Mouse (Mus musculus) embryonic facial prominence, embryonic 13.5 days (tissue): ENCODE data around the gene Ncor2. TPM values are rescaled to one million over a fixed set of nuclear protein-coding genes. Genes with fewer than 3 reads are reported as not detected.

Experiments used
- ATAC-seq: fragments of 200-750 bp; cut with Nextera tagmentation; 2 replicates; pipeline ENCODE4 v1.8.0; 2017; ENCODE audit warnings: low read depth; ENCODE audit not compliant: insufficient number of reproducible peaks, insufficient read depth, low FRiP score, low TSS enrichment
- H3K27ac ChIP-seq: fragments of 300-500 bp; sonication (generic); 2 replicates; pipeline ENCODE4 v1.5.1; 2015; ENCODE audit warnings: moderate library complexity, mild to moderate bottlenecking, inconsistent platforms
- H3K27me3 ChIP-seq: fragments of 300-500 bp; sonication (generic); 2 replicates; pipeline ENCODE4 v1.6.1; 2015; ENCODE audit warnings: mild to moderate bottlenecking, inconsistent platforms
- H3K36me3 ChIP-seq: fragments of 300-500 bp; sonication (generic); 2 replicates; pipeline ENCODE4 v1.6.1; 2015; ENCODE audit warnings: mild to moderate bottlenecking, inconsistent platforms
- H3K4me1 ChIP-seq: fragments of 300-500 bp; sonication (generic); 2 replicates; pipeline ENCODE4 v1.6.1; 2015; ENCODE audit warnings: inconsistent platforms
- H3K4me2 ChIP-seq: fragments of 300-500 bp; sonication (generic); 2 replicates; pipeline ENCODE4 v1.6.1; 2015; ENCODE audit warnings: moderate library complexity, mild to moderate bottlenecking, inconsistent platforms
- H3K4me3 ChIP-seq: fragments of 300-500 bp; sonication (generic); 2 replicates; pipeline ENCODE4 v1.5.1; 2015; ENCODE audit warnings: mild to moderate bottlenecking, inconsistent platforms
- H3K9ac ChIP-seq: fragments of 300-500 bp; sonication (generic); 2 replicates; pipeline ENCODE4 v1.6.1; 2015; ENCODE audit warnings: mild to moderate bottlenecking, inconsistent platforms
- H3K9me3 ChIP-seq: fragments of 300-500 bp; sonication (generic); 2 replicates; pipeline ENCODE4 v1.6.1; 2016; ENCODE audit warnings: inconsistent platforms
- WGBS: fragments of 180-500 bp; shearing (Covaris S2); methylation state at CpG from one replicate; pipeline ENCODE4 v1.1.7; 2015; ENCODE audit warnings: mixed read lengths; 5-methylcytosine and 5-hydroxymethylcytosine counted together
- polyA plus RNA-seq: library from polyadenylated mRNA; unstranded; fragments of >200 nt; fragmentation: Nextera tagmentation; extraction: Ambion mirVana; gene quantifications from 2 replicates; pipeline ENCODE4 v1.2.1, GENCODE M21; 2015

The Ncor2 gene
- polyA plus RNA-seq, 1 experiment from 2014 or later: 36.2 TPM

DNA sequence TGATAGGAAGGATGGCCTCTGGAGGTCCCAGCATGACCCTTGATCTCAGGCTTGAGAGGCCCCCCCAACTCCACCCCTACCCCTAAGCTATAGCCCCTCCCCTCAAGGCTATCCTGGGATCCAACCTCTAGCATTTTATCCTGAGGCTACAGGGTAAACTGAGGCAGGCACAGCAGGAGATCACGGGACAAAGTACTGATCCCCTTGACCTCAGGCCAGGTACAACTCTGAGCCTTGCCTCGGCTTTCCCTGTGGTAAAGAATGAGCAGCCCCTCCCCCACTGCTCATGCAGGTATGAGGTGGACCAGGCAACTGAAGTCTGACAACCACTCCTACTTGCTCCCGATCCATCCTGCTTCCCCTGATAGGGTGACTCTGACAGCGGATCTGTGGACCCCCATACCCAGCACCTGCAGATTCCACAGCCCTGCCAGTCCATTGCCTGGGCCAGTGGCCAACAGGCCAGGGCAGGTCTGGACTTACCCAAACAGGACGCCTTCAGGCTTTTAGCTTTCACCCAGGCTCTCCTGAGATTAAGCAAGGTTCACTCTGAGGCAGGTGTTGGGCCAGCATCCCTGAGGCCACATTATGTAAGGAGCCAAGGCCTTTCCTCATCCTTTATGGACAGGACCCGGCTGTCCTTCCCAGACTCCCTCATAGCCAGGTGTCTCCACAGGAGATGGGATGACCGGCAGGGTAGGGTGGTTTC, 11.2 kb upstream of the Ncor2 start:
- 75% methylated on average over 7 of the region's 7 CpGs for WGBS
- no peak for ATAC-seq

GRCm38 (mm10) chr5:125189625-125190024, 10.6 kb upstream of the Ncor2 start:
- H3K9me3 ChIP-seq: no peaks in the 10 kb centered on the region
- no peaks in the 10 kb centered on the region for H3K36me3 ChIP-seq
- H3K27me3 ChIP-seq: no peaks in the 10 kb centered on the region
- no peak for ATAC-seq
- H3K27ac ChIP-seq: no peak overlapping the region
- no peak overlapping the region for H3K9ac ChIP-seq
- no peak overlapping the region for H3K4me3 ChIP-seq
- peaks cover 33% of the 10 kb centered on the region for H3K4me1 ChIP-seq
- no peak overlapping the region for H3K4me2 ChIP-seq
- 49% methylated on average over 11 of the region's 11 CpGs for whole genome bisulfite sequencing

More for the DNA sequence above, 11.2 kb upstream of the Ncor2 start:
- Histone ChIP-seq H3K4me1 (peaks cover 26% of the 10 kb centered on the region), H3K4me2 (no peak overlapping the region), H3K27me3 (no peaks in the 10 kb centered on the region), H3K4me3 (no peak overlapping the region), H3K36me3 (no peaks in the 10 kb centered on the region), H3K27ac (no peak overlapping the region), H3K9ac (no peak overlapping the region), H3K9me3 (no peaks in the 10 kb centered on the region)

- no peaks in the 10 kb centered on the region for H3K36me3 ChIP-seq
- H3K4me3 ChIP-seq: no peak overlapping the region
- H3K4me2 ChIP-seq: no peak overlapping the region
- ATAC-seq: no peak
- H3K4me1 ChIP-seq: peaks cover 39% of the 10 kb centered on the region
- no peaks in the 10 kb centered on the region for H3K27me3 ChIP-seq
- H3K9ac ChIP-seq: peak overlapping the region; percentile 27; the same call in 1 of the 2 replicates
- H3K27ac ChIP-seq: no peak overlapping the region
- 26% methylated on average over 12 of the region's 12 CpGs for WGBS
- no peaks in the 10 kb centered on the region for H3K9me3 ChIP-seq
These were observed 10.0 kb upstream of the Ncor2 start for GRCm38 (mm10) chr5:125188812-125189598.

GRCm38 (mm10) chr5:125184826-125185225, 5.8 kb upstream of the Ncor2 start:
- no peaks in the 10 kb centered on the region for H3K36me3 ChIP-seq
- no peaks in the 10 kb centered on the region for H3K27me3 ChIP-seq
- 0 out of 2 replicates have a peak overlapping the region, but pooled peaks have one; percentile 1 for H3K9ac ChIP-seq
- peaks cover 54% of the 10 kb centered on the region for H3K4me1 ChIP-seq
- no peak overlapping the region for H3K4me3 ChIP-seq
- peak; percentile 22; the same call in 1 of the 2 replicates for ATAC-seq
- H3K4me2 ChIP-seq: 0 out of 2 replicates have a peak overlapping the region, but pooled peaks have one; percentile 11
- peak overlapping the region; percentile 95 for H3K27ac ChIP-seq
- 3% methylated on average over 6 of the region's 6 CpGs for WGBS
- no peaks in the 10 kb centered on the region for H3K9me3 ChIP-seq

- peak overlapping the region; percentile 35 for H3K4me2 ChIP-seq
- WGBS: 12% methylated on average over 23 of the region's 23 CpGs
- peaks cover 50% of the 10 kb centered on the region for H3K4me1 ChIP-seq
- H3K9ac ChIP-seq: no peak overlapping the region
- H3K4me3 ChIP-seq: no peak overlapping the region
- H3K9me3 ChIP-seq: no peaks in the 10 kb centered on the region
- H3K27me3 ChIP-seq: no peaks in the 10 kb centered on the region
- no peaks in the 10 kb centered on the region for H3K36me3 ChIP-seq
- H3K27ac ChIP-seq: peak overlapping the region; percentile 95
- ATAC-seq: peak; percentile 44; the same call in 1 of the 2 replicates
These were observed 4.4 kb upstream of the Ncor2 start for GRCm38 (mm10) chr5:125183321-125184003.

DNA sequence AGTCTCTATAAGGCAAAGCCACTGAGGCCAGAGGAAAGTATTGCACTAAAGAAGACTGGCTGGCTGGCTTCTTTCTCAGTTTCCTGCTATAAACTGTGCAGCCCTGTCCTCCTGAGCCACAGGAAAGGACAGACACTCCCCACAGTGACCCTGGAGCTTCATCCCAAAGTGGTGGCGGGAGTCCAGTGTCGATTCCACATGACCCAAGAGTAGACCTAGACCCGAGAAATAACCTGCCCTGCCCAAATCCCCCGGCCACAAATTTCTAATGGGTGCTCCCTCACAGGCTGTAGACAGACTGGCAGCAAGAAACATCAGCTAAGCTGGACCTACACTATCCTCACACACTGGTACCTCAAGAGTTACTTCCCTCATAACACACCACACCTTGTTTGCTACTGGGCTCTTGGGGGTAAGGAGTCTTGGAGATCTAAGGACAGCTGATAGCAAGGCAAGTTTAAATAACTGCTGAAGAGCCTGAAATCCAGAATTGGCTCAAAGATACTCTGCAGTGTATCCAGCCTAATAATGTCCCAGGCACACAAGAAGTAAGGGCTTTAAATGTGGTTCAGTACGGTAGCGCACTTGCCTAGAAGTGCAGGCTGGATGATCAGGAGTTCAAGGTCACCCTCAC, 1.7 kb upstream of the Ncor2 start:
- H3K4me2 ChIP-seq: 0 out of 2 replicates have a peak overlapping the region, but pooled peaks have one; percentile 87
- WGBS: 85% methylated on average over 6 of the region's 6 CpGs
- no peaks in the 10 kb centered on the region for H3K27me3 ChIP-seq
- H3K4me3 ChIP-seq: no peak overlapping the region
- no peak overlapping the region for H3K9ac ChIP-seq
- peaks cover 61% of the 10 kb centered on the region for H3K4me1 ChIP-seq
- peak overlapping the region; percentile 97 for H3K27ac ChIP-seq
- H3K9me3 ChIP-seq: no peaks in the 10 kb centered on the region
- ATAC-seq: no peak
- no peaks in the 10 kb centered on the region for H3K36me3 ChIP-seq

DNA sequence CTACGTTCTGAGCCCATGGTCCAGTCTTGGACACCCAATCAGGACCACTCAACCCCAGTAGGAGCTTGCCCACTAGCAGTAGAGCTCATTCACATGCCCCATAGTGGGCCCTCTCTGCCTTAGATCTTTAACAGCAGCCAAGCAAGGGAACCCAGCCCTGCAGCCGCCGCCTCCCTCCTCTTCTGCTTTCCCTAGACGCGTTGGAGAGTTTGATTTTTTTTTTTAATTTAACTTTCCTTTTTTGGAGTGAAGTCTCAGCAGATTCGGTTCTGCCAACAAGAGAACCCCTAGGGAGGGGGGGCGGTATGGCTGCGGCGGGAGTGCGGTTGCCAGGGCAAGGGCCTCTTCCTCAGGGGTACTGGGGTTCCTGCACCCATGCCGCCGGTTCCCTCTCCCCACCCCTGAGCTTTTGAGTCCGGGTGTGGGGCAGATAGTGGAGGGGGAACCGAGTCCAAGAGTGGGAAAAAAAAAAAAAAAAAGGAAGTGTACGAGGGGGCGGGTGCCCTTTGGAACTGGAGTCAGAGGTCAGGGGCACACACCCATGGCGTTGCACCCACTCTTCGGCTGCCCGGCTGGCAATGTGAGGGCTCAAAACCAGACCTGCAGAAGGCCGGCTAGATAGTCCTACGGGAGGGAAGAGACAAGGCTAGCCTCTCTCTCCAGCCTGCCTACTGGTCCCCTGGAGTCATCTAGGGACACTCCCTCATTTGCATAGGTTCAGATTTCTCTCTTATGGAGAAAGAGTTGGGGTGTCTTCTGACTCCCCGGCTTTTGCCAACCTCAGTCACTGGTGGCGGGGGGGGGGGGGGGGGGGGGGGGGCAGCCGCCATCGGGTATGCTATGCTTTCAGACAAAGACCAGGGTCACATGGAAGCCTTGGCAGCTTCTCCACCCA, 963 bp upstream of the Ncor2 start:
- 3% methylated on average over 22 of the region's 25 CpGs for WGBS
- peaks cover 61% of the 10 kb centered on the region for H3K4me1 ChIP-seq

GRCm38 (mm10) chr5:125178171-125179006, 630 bp downstream of the Ncor2 start:
- H3K4me3 ChIP-seq: peak overlapping the region; percentile 90
- H3K4me2 ChIP-seq: peak overlapping the region; percentile 87
- no peaks in the 10 kb centered on the region for H3K27me3 ChIP-seq
- peak overlapping the region; percentile 97 for H3K27ac ChIP-seq
- no peaks in the 10 kb centered on the region for H3K9me3 ChIP-seq
- H3K36me3 ChIP-seq: no peaks in the 10 kb centered on the region
- peaks cover 58% of the 10 kb centered on the region for H3K4me1 ChIP-seq
- ATAC-seq: peak; percentile 16
- under 1% methylated on average over 59 of the region's 60 CpGs for WGBS
- H3K9ac ChIP-seq: peak overlapping the region; percentile 95

More for the DNA sequence above, 963 bp upstream of the Ncor2 start:
- H3K36me3 ChIP-seq: no peaks in the 10 kb centered on the region
- peak; percentile 17; the same call in 1 of the 2 replicates for ATAC-seq
- H3K9me3 ChIP-seq: no peaks in the 10 kb centered on the region
- peak overlapping the region; percentile 87 for H3K4me2 ChIP-seq
- H3K27ac ChIP-seq: peak overlapping the region; percentile 97
- peak overlapping the region; percentile 95 for H3K9ac ChIP-seq
- no peaks in the 10 kb centered on the region for H3K27me3 ChIP-seq
- peak overlapping the region; percentile 90 for H3K4me3 ChIP-seq

GRCm38 (mm10) chr5:125177481-125178134, 1.4 kb downstream of the Ncor2 start:
- peaks cover 60% of the 10 kb centered on the region for H3K4me1 ChIP-seq

More at GRCm38 (mm10) chr5:125177481-125178134, 1.4 kb downstream of the Ncor2 start:
- no peak for ATAC-seq
- Histone ChIP-seq H3K27me3 (no peaks in the 10 kb centered on the region), H3K27ac (peak overlapping the region; percentile 97), H3K9me3 (no peaks in the 10 kb centered on the region), H3K36me3 (no peaks in the 10 kb centered on the region), H3K4me3 (peak overlapping the region; percentile 90), H3K9ac (peak overlapping the region; percentile 95), H3K4me2 (peak overlapping the region; percentile 87)
- under 1% methylated on average over 43 of the region's 44 CpGs for WGBS
